Mouse (Mus musculus) lung, adult 2 months (tissue): ENCODE measurements around the gene Dbt. TPM values are rescaled to one million over a fixed set of nuclear protein-coding genes. Genes with fewer than 3 reads are reported as not detected.

ENCODE experiments used
- DNase-seq: peaks from one replicate; pipeline ENCODE4 v3.0.0; 2022
- H3K4me1 ChIP-seq: fragments of 200-500 bp; 2 replicates; pipeline ENCODE4 v1.6.1; 2011; ENCODE audit warnings: low read length; ENCODE audit not compliant: control insufficient read depth, insufficient read depth
- H3K4me3 ChIP-seq: fragments of 200-500 bp; replicated peaks from 2 replicates; pipeline ENCODE3; 2011; ENCODE audit warnings: low read depth, mild to moderate bottlenecking, control low read depth, low read length; ENCODE audit errors: extremely low read depth
- CTCF ChIP-seq: fragments of 200-500 bp; IDR thresholded peaks from 2 replicates; pipeline ENCODE4 v1.5.1; 2011; ENCODE audit warnings: mild to moderate bottlenecking, low read length, control low read depth; ENCODE audit not compliant: insufficient read depth
- POLR2A ChIP-seq: fragments of 200-500 bp; IDR thresholded peaks from 2 replicates; pipeline ENCODE4 v1.6.1; 2011; ENCODE audit warnings: low read depth, mild to moderate bottlenecking, control low read depth, low read length, borderline replicate concordance; ENCODE audit errors: extremely low read depth
- WGBS: fragments of 180-500 bp; shearing (Covaris S2); methylation state at CpG from one replicate; pipeline ENCODE4 v1.1.7; 2018; 5-methylcytosine and 5-hydroxymethylcytosine counted together
- polyA plus RNA-seq: library from polyadenylated mRNA; depleted of rRNA; stranded (reverse); fragments of >200 nt; gene quantifications from 2 replicates; pipeline ENCODE4 v1.2.3, GENCODE M21; 2012; rRNA removed

The Dbt gene
- 4.1 and 6.9 TPM in 2 replicates for polyA plus RNA-seq

DNA sequence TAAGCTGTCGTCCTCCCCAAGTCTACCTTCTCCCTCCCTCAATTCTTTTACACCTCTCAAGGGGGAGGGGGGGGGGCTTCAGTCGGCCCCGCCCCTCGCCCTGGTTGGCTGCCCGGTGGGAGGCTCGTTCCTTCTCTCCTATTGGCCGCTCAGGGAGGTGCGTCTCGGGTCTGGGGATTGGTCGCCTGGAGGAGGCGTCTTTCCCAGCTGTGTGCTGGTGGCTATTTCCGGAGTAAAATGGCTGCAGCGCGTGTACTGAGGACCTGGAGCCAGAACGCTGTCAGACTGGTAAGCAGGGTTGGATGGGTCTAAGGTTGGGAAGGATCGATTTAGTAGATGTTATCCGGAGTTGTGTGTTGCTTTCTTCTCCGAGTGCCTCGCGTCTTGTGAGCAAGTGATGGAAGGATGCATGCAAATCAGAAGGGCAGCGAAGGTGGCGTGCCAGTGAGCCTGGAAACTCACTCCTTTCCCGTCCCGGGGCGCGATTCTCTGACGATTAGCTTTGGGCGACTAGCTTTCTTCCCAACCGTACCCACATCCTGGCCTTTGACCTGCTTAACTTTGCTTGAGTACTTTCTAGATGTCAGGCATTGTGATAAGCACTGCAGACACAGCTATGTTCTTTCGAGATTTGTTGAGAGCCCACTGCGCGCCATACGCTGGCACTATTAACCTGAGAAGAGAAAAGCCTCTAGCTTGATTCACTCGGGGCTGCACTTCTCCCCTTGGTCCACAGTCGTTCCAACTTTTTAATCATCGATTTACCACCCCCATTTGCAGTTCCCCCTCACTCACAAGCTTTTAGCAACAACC, at the start of gene Dbt:
Gene Dbt, plus strand, starts transcription at position 167 of the 813 bp plus-strand sequence.
- H3K4me1 ChIP-seq, result peaks cover 8% of the 10 kb centered on the region
- peak; percentile 72 for DNase-seq
- TF ChIP-seq POLR2A (peak; percentile 62; the same call in 1 of the 2 replicates), CTCF (no peak)
- peak within 1 kb of the TSS; percentile 90 for H3K4me3 ChIP-seq
- WGBS, result under 1% methylated on average over 36 of the region's 36 CpGs

DNA sequence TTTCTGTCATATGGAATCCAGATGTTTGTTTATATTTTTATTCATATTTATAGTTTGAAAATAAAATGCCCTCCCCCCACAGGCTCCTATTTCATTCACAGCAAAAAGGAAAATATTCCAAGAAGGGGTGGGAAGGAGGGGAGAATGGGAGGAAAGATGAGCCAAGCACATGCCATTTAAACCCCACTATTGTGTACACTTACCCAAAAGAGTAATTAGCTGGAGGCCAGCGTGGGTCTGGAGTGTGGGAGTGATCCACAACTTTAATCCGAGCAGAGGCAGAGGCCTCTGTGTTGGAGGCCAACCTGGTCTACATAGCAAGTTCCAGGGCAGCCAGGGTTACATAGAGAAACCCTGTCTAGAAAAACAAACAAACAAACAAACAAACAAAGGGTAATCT, 48.6 kb upstream of the Dbt start:
- TF ChIP-seq CTCF (no peak), POLR2A (no peak)

DNA sequence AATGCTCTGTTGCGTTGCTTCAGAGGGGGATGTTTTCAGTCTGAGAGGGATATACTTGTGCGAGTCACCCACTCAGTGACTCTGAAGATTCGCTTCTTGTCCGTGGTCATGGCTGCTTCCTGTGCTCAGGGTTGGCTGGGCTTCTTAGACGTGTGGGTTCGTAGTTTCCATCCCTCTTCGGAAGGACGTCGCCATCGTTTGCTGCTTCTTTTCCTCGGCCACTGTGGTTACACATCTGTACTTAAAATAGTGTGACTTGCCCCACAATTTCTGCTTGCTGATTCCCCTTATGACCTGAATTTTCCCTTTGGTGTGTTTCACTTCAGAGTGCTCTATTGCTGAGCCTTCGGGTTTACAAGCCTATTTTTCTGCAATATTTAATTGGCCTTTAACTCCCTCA, 47.2 kb upstream of the Dbt start:
- no peaks in the 10 kb centered on the region for H3K4me1 ChIP-seq
- 75% methylated on average over 12 of the region's 12 CpGs for WGBS
- DNase-seq, result no peak
- H3K4me3 ChIP-seq, result no peak overlapping the region
- TF ChIP-seq CTCF (no peak), POLR2A (no peak)

More for the DNA sequence above, 48.6 kb upstream of the Dbt start:
- Histone ChIP-seq H3K4me3 (no peak overlapping the region), H3K4me1 (no peaks in the 10 kb centered on the region)
- no peak for DNase-seq
- 44% methylated on average over 2 of the region's 2 CpGs for WGBS

GRCm38 (mm10) chr3:116474602-116475001, 38.3 kb upstream of the Dbt start:
- Histone ChIP-seq H3K4me1 (no peaks in the 10 kb centered on the region), H3K4me3 (no peak overlapping the region)
- WGBS, result 54% methylated on average over 11 of the region's 11 CpGs
- no peak for TF ChIP-seq POLR2A
- TF ChIP-seq CTCF, result no peak
- DNase-seq, result no peak

- DNase-seq, result no peak
- Histone ChIP-seq H3K4me3 (no peak overlapping the region), H3K4me1 (no peaks in the 10 kb centered on the region)
- TF ChIP-seq CTCF, result no peak
- no peak for TF ChIP-seq POLR2A
- 34% methylated on average over 5 of the region's 5 CpGs for WGBS
Observed at GRCm38 (mm10) chr3:116476686-116477298, 36.1 kb upstream of the Dbt start.

DNA sequence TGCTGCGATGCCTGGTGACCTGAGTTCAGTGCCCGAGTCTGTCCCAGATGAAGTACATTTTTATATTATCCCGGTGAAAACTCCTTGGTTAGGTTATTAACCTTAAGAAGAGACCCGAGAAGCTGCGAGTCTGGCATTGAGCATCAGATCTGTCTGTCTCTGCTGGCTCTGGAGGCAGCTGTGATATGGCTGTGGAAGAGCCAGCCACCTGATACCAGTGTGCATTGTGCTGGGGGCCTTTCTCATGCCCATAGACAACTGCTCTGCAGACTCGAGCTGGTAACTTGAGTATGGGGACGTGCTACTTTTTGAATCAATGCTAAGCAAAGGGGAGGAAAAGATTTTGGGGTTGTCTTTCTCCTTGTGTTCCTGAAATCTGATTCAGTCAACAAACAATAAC, 35.5 kb upstream of the Dbt start:
- WGBS, result 80% methylated on average over 7 of the region's 7 CpGs
- TF ChIP-seq CTCF (no peak), POLR2A (no peak)
- no peaks in the 10 kb centered on the region for H3K4me1 ChIP-seq
- DNase-seq, result no peak
- H3K4me3 ChIP-seq, result no peak overlapping the region

DNA sequence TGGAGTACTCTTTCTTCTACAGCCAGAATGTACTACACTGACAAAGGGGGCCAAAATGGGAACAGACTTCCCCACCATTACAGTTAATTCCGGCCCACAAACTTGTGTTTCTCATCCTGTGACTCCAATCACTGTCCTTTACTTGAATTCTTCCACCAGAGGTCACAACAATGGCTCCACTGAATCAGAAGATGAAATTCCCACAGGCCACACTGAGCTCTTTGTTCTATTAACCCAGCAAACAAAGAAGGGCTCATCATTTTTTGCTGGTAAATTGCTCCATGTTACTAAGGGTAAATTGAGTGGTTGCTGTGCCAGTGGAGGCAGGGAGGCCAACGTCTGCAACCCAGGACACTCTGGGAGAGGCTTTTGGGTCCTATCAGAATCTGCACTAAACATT, 32.8 kb upstream of the Dbt start:
- DNase-seq, result no peak
- WGBS, result 78% methylated on average over 2 of the region's 2 CpGs
- Histone ChIP-seq H3K4me3 (no peak overlapping the region), H3K4me1 (no peaks in the 10 kb centered on the region)
- TF ChIP-seq POLR2A (no peak), CTCF (no peak)

DNA sequence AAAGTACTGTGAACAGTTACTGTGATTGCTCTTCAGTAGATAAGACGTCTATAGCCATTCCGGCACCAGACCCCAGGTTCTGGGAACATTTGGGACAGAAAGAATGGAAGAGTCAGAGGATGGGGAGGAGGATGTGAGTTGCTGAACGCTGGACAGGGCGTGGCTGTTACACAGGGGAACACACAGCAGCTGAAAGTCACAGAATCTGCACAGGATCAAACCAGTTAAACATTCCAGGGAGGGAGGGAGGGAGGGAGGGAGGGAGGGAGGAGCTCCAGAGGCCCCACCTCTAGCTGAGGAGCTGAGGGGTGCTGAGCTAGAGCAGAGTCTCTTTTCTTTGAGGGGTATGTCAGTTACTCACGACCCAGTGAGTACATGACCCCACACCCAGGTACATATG, 31.9 kb upstream of the Dbt start:
- H3K4me1 ChIP-seq, result no peaks in the 10 kb centered on the region
- DNase-seq, result no peak
- H3K4me3 ChIP-seq, result no peak overlapping the region
- 47% methylated on average over 5 of the region's 5 CpGs for whole genome bisulfite sequencing
- TF ChIP-seq CTCF (no peak), POLR2A (no peak)

- TF ChIP-seq POLR2A (no peak), CTCF (no peak)
- DNase-seq, result no peak
- no peak overlapping the region for H3K4me3 ChIP-seq
- 63% methylated on average over 3 of the region's 3 CpGs for WGBS
- no peaks in the 10 kb centered on the region for H3K4me1 ChIP-seq
Observed at GRCm38 (mm10) chr3:116482724-116483123, 30.1 kb upstream of the Dbt start.

DNA sequence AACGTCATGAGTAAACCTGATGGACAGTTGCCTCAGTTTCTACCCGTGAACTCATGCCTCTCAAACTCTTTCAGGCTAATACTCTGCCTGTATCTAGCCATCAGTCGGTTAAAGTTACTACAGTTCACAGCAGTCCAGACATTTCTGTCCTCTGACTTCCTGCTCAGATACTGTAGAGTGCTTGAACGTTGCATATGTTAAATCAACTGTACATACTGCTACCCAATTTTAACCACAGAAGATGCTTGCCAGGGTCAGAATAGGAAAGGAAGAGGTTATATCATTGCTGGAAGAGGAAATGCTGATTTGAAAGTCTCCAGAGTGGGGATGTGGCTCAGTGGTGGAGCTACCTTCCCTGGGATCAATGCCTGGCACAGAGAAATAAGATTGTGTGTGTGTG, 29.6 kb upstream of the Dbt start:
- WGBS, result 73% methylated on average over 4 of the region's 4 CpGs
- TF ChIP-seq CTCF (no peak), POLR2A (no peak)
- no peak for DNase-seq

More for the DNA sequence above, 29.6 kb upstream of the Dbt start:
- H3K4me1 ChIP-seq, result no peaks in the 10 kb centered on the region
- H3K4me3 ChIP-seq, result no peak overlapping the region
